Mouse (Mus musculus) liver, adult 2 months (tissue): ENCODE data around the gene Dnaic1. TPM values are rescaled to one million over a fixed set of nuclear protein-coding genes. Genes with fewer than 3 reads are reported as not detected.

ENCODE experiments used
- DNase-seq: peaks from one replicate; pipeline ENCODE4 v3.0.0-alpha.2; 2011; ENCODE audit warnings: low read depth, low spot score; ENCODE audit errors: extremely low read depth
- H3K27ac ChIP-seq: fragments of 200-500 bp; replicated peaks from 2 replicates; pipeline ENCODE4 v1.5.1; 2012; ENCODE audit warnings: low read depth, mild to moderate bottlenecking, control low read depth, inconsistent platforms, low read length; ENCODE audit not compliant: insufficient read depth
- H3K27me3 ChIP-seq: fragments of 200-500 bp; 2 replicates; pipeline ENCODE4 v1.6.1; 2012; ENCODE audit warnings: mild to moderate bottlenecking, moderate library complexity, low read length, inconsistent platforms; ENCODE audit not compliant: control insufficient read depth, insufficient read depth
- H3K36me3 ChIP-seq: fragments of 200-500 bp; 2 replicates; pipeline ENCODE4 v1.6.1; 2012; ENCODE audit warnings: low read length, inconsistent platforms; ENCODE audit not compliant: control insufficient read depth, insufficient read depth
- H3K4me1 ChIP-seq: fragments of 200-500 bp; 2 replicates; pipeline ENCODE4 v1.6.1; 2011; ENCODE audit warnings: low read length; ENCODE audit not compliant: control insufficient read depth, insufficient read depth
- H3K4me3 ChIP-seq: fragments of 200-500 bp; 2 replicates; pipeline ENCODE4 v1.5.1; 2011; ENCODE audit warnings: low read depth, mild to moderate bottlenecking, control low read depth, low read length, moderate library complexity; ENCODE audit not compliant: insufficient read depth
- H3K79me2 ChIP-seq: fragments of 200-500 bp; 2 replicates; pipeline ENCODE4 v1.6.1; 2012; ENCODE audit warnings: inconsistent platforms, mild to moderate bottlenecking, low read length, moderate library complexity; ENCODE audit not compliant: control insufficient read depth, insufficient read depth
- H3K9ac ChIP-seq: fragments of 200-500 bp; 2 replicates; pipeline ENCODE4 v1.6.1; 2012; ENCODE audit warnings: low read depth, mild to moderate bottlenecking, control low read depth, inconsistent platforms, low read length
- CTCF ChIP-seq: fragments of 200-500 bp; IDR thresholded peaks from 2 replicates; pipeline ENCODE4 v1.5.1; 2011; ENCODE audit warnings: low read depth, low read length, control low read depth
- POLR2A ChIP-seq: fragments of 200-500 bp; IDR thresholded peaks from 2 replicates; pipeline ENCODE4 v1.6.1; 2011; ENCODE audit warnings: low read length, control low read depth; ENCODE audit not compliant: insufficient read depth; ENCODE audit errors: extremely low read depth
- WGBS: fragments of 180-500 bp; shearing (Covaris S2); methylation state at CpG from one replicate; pipeline ENCODE4 v1.1.7; 2018; 5-methylcytosine and 5-hydroxymethylcytosine counted together
- polyA plus RNA-seq: library from polyadenylated mRNA; depleted of rRNA; stranded (reverse); fragments of >200 nt; gene quantifications from 2 replicates; pipeline ENCODE4 v1.2.3, GENCODE M21; 2012
- total RNA-seq: library from RNA; depleted of rRNA; stranded (reverse); fragments of >200 nt; gene quantifications from 2 replicates; pipeline ENCODE4 v1.2.3, GENCODE M21; 2014

The Dnaic1 gene
- total and polyA plus RNA-seq, 2 experiments = 0.18 to 2.3 TPM

- 56% methylated on average over 3 of the region's 3 CpGs for WGBS
- no peak for DNase-seq
- no peaks in the 10 kb centered on the region; the same call in 1 of the 2 replicates for H3K79me2 ChIP-seq
- H3K27me3 ChIP-seq = no peaks in the 10 kb centered on the region
- no peak overlapping the region for H3K4me3 ChIP-seq
- H3K36me3 ChIP-seq = no peaks in the 10 kb centered on the region
- H3K27ac ChIP-seq = no peak overlapping the region
- no peak overlapping the region for H3K9ac ChIP-seq
- TF ChIP-seq POLR2A = no peak
- no peak for TF ChIP-seq CTCF
- peaks cover 3% of the 10 kb centered on the region; the same call in 1 of the 2 replicates for H3K4me1 ChIP-seq
Observed at GRCm38 (mm10) chr4:41557092-41557491, 12.5 kb upstream of the Dnaic1 start.

GRCm38 (mm10) chr4:41563297-41563696, 6.3 kb upstream of the Dnaic1 start:
- no peak overlapping the region for H3K4me3 ChIP-seq
- H3K27ac ChIP-seq = no peak overlapping the region
- 86% methylated on average over 5 of the region's 5 CpGs for WGBS
- no peak for DNase-seq
- H3K27me3 ChIP-seq = no peaks in the 10 kb centered on the region
- no peaks in the 10 kb centered on the region for H3K36me3 ChIP-seq
- no peak overlapping the region for H3K9ac ChIP-seq
- H3K4me1 ChIP-seq = 0 out of 2 replicates have a peak, but pooled peaks cover 3% of the 10 kb centered on the region
- peaks cover 7% of the 10 kb centered on the region; the same call in 1 of the 2 replicates for H3K79me2 ChIP-seq
- TF ChIP-seq POLR2A = no peak
- TF ChIP-seq CTCF = no peak

- TF ChIP-seq CTCF (no peak), POLR2A (no peak)
- Histone ChIP-seq H3K9ac (no peak overlapping the region), H3K4me3 (no peak overlapping the region), H3K27ac (no peak overlapping the region), H3K4me1 (0 out of 2 replicates have a peak, but pooled peaks cover 3% of the 10 kb centered on the region), H3K36me3 (no peaks in the 10 kb centered on the region), H3K27me3 (no peaks in the 10 kb centered on the region), H3K79me2 (peaks cover 12% of the 10 kb centered on the region; the same call in 1 of the 2 replicates)
- DNase-seq = no peak
- 49% methylated on average over 3 of the region's 3 CpGs for WGBS
Observed at GRCm38 (mm10) chr4:41566123-41566522, 3.5 kb upstream of the Dnaic1 start.

GRCm38 (mm10) chr4:41568239-41568638, 1.3 kb upstream of the Dnaic1 start:
- H3K79me2 ChIP-seq = peaks cover 9% of the 10 kb centered on the region; the same call in 1 of the 2 replicates
- peak overlapping the region; percentile 17; the same call in 1 of the 2 replicates for H3K27ac ChIP-seq
- H3K27me3 ChIP-seq = no peaks in the 10 kb centered on the region
- no peak for DNase-seq
- H3K36me3 ChIP-seq = no peaks in the 10 kb centered on the region
- TF ChIP-seq CTCF (no peak), POLR2A (no peak)
- H3K9ac ChIP-seq = peak overlapping the region; percentile 81
- H3K4me1 ChIP-seq = 0 out of 2 replicates have a peak, but pooled peaks cover 3% of the 10 kb centered on the region
- peak overlapping the region; percentile 85 for H3K4me3 ChIP-seq
- WGBS = 46% methylated on average over 19 of the region's 19 CpGs

GRCm38 (mm10) chr4:41568682-41569410, 729 bp upstream of the Dnaic1 start:
- 3% methylated on average over 58 of the region's 58 CpGs for WGBS
- TF ChIP-seq POLR2A = no peak
- no peak for TF ChIP-seq CTCF
- Histone ChIP-seq H3K27me3 (no peaks in the 10 kb centered on the region), H3K27ac (peak overlapping the region; percentile 25), H3K4me3 (peak overlapping the region; percentile 85), H3K36me3 (no peaks in the 10 kb centered on the region), H3K4me1 (0 out of 2 replicates have a peak, but pooled peaks cover 3% of the 10 kb centered on the region), H3K9ac (peak overlapping the region; percentile 81), H3K79me2 (peaks cover 8% of the 10 kb centered on the region; the same call in 1 of the 2 replicates)
- no peak for DNase-seq

GRCm38 (mm10) chr4:41571490-41571889, 1.9 kb downstream of the Dnaic1 start:
- Histone ChIP-seq H3K36me3 (no peaks in the 10 kb centered on the region), H3K27ac (no peak overlapping the region), H3K4me1 (0 out of 2 replicates have a peak, but pooled peaks cover 3% of the 10 kb centered on the region), H3K9ac (no peak overlapping the region), H3K27me3 (no peaks in the 10 kb centered on the region), H3K79me2 (peaks cover 8% of the 10 kb centered on the region; the same call in 1 of the 2 replicates), H3K4me3 (no peak overlapping the region)
- 63% methylated on average over 5 of the region's 5 CpGs for WGBS
- DNase-seq = no peak
- no peak; the same call in 1 of the 2 replicates for TF ChIP-seq CTCF
- TF ChIP-seq POLR2A = no peak
